Mouse (Mus musculus) liver, embryonic 14.5 days (tissue): ENCODE data around the gene Mnd1. TPM values are rescaled to one million over a fixed set of nuclear protein-coding genes. Genes with fewer than 3 reads are reported as not detected.

Experiments used
- ATAC-seq: fragments of 200-750 bp; cut with Nextera tagmentation; 2 replicates; pipeline ENCODE4 v1.8.0; 2017; ENCODE audit warnings: moderate number of reproducible peaks, mild to moderate bottlenecking, moderate library complexity; ENCODE audit not compliant: insufficient read depth
- DNase-seq, 3 experiments: peaks; one replicate each; pipeline ENCODE4 v3.0.0-alpha.2; 2012 to 2013; ENCODE audit warnings: low read depth in 3 of 3, low spot score in 3 of 3
- H3K27ac ChIP-seq: fragments of 300-500 bp; sonication (generic); 2 replicates; pipeline ENCODE4 v1.5.1; 2014; ENCODE audit warnings: moderate library complexity, mild to moderate bottlenecking, control low read depth, inconsistent platforms
- H3K27me3 ChIP-seq: fragments of 300-500 bp; sonication (generic); 2 replicates; pipeline ENCODE4 v1.6.1; 2014; ENCODE audit warnings: mild to moderate bottlenecking, low read length, moderate library complexity; ENCODE audit not compliant: control insufficient read depth, insufficient read depth
- H3K36me3 ChIP-seq: fragments of 300-500 bp; sonication (generic); replicated peaks from 2 replicates; pipeline ENCODE4 v1.6.1; 2014; ENCODE audit warnings: low read depth; ENCODE audit not compliant: control insufficient read depth, insufficient read depth
- H3K4me1 ChIP-seq, 2 experiments: fragments of 200-500 bp in 1 of 2; fragments of 300-500 bp in 1 of 2; sonication (generic) in 1 of 2; replicated peaks; 2 replicates each; pipeline ENCODE4 v1.6.1; 2012 to 2014; ENCODE audit warnings: antibody characterized with exemption in 1 of 2, inconsistent platforms in 1 of 2, low read length in 1 of 2; ENCODE audit not compliant: control insufficient read depth in 2 of 2, insufficient read depth in 2 of 2
- H3K4me2 ChIP-seq: fragments of 300-500 bp; sonication (generic); 2 replicates; pipeline ENCODE4 v1.6.1; 2014; ENCODE audit warnings: low read depth, mild to moderate bottlenecking, control low read depth, moderate library complexity
- H3K4me3 ChIP-seq, 2 experiments: fragments of 200-500 bp in 1 of 2; fragments of 300-500 bp in 1 of 2; sonication (generic) in 1 of 2; 2 replicates each; pipeline ENCODE4 v1.5.1; 2012 to 2014; ENCODE audit warnings: low read depth in 2 of 2, low read length in 2 of 2, mild to moderate bottlenecking in 2 of 2, control low read depth in 1 of 2, inconsistent platforms in 1 of 2, moderate library complexity in 1 of 2; ENCODE audit not compliant: insufficient read depth in 1 of 2
- H3K9ac ChIP-seq: fragments of 300-500 bp; sonication (generic); replicated peaks from 2 replicates; pipeline ENCODE4 v1.6.1; 2014; ENCODE audit warnings: mild to moderate bottlenecking, control low read depth, moderate library complexity
- H3K9me3 ChIP-seq: fragments of 300-500 bp; sonication (generic); 2 replicates; pipeline ENCODE4 v1.6.1; 2016; ENCODE audit warnings: low read length, mixed read lengths; ENCODE audit not compliant: control insufficient read depth
- CTCF ChIP-seq: IDR thresholded peaks from 2 replicates; pipeline ENCODE4 v1.5.1; 2016; ENCODE audit warnings: antibody characterized with exemption, low read depth, control low read depth
- EP300 ChIP-seq: IDR thresholded peaks from 2 replicates; pipeline ENCODE4 v1.6.1; 2016; ENCODE audit warnings: antibody characterized with exemption, low read depth
- WGBS: fragments of 180-500 bp; shearing (Covaris S2); extraction: QIAGEN DNeasy Blood & Tissue Kit; methylation state at CpG from one replicate; pipeline ENCODE4 v1.1.7; 2014; ENCODE audit not compliant: insufficient replicate concordance; 5-methylcytosine and 5-hydroxymethylcytosine counted together
- polyA plus RNA-seq, 2 experiments: library from polyadenylated mRNA; depleted of rRNA in 1 of 2; stranded (reverse) in 1 of 2; unstranded in 1 of 2; fragments of >200 nt; fragmentation: Nextera tagmentation in 1 of 2; extraction: Ambion mirVana in 1 of 2; gene quantifications; 2 replicates each; pipeline versions ENCODE4 v1.2.1 to v1.2.3; 2012 to 2014

Mnd1 gene
- polyA plus RNA-seq, 2 experiments: 6.2 TPM

GRCm38 (mm10) chr3:84157559-84158350, 2.2 kb upstream of the Mnd1 start:
- no peak overlapping the region for H3K4me2 ChIP-seq
- no peaks in the 10 kb centered on the region for H3K36me3 ChIP-seq
- no peak overlapping the region for H3K27ac ChIP-seq
- no peak overlapping the region for H3K4me3 ChIP-seq
- no peak for TF ChIP-seq EP300
- no peak for TF ChIP-seq CTCF
- no peak overlapping the region for H3K9ac ChIP-seq
- 69% methylated on average over 4 of the region's 4 CpGs for WGBS
- H3K9me3 ChIP-seq: no peaks in the 10 kb centered on the region
- peaks cover 6 to 9% of the 10 kb centered on the region in 2 experiments for H3K4me1 ChIP-seq
- no peak for ATAC-seq
- no peak for DNase-seq
- H3K27me3 ChIP-seq: no peaks in the 10 kb centered on the region

GRCm38 (mm10) chr3:84157011-84157410, 1.4 kb upstream of the Mnd1 start:
- Histone ChIP-seq H3K4me3 (no peak overlapping the region), H3K36me3 (no peaks in the 10 kb centered on the region), H3K9ac (no peak overlapping the region), H3K9me3 (no peaks in the 10 kb centered on the region), H3K27me3 (no peaks in the 10 kb centered on the region), H3K27ac (no peak overlapping the region), H3K4me2 (no peak overlapping the region), H3K4me1 (peaks cover 6 to 9% of the 10 kb centered on the region in 2 experiments)
- ATAC-seq (no peak), DNase-seq (no peak)
- TF ChIP-seq EP300 (no peak), CTCF (no peak)
- WGBS: 69% methylated on average over 4 of the region's 4 CpGs

GRCm38 (mm10) chr3:84156105-84156504, 519 bp upstream of the Mnd1 start:
- no peak for ATAC-seq
- H3K9ac ChIP-seq: no peak overlapping the region
- 59% methylated on average over 6 of the region's 6 CpGs for WGBS
- H3K4me3 ChIP-seq: no peak overlapping the region; a peak in 1 of 4 replicates
- peaks cover 6 to 9% of the 10 kb centered on the region in 2 experiments for H3K4me1 ChIP-seq
- H3K27ac ChIP-seq: no peak overlapping the region
- no peaks in the 10 kb centered on the region for H3K9me3 ChIP-seq
- H3K27me3 ChIP-seq: no peaks in the 10 kb centered on the region
- no peak for DNase-seq
- peak overlapping the region; percentile 98 for H3K4me2 ChIP-seq
- no peak for TF ChIP-seq CTCF
- TF ChIP-seq EP300: no peak
- no peaks in the 10 kb centered on the region for H3K36me3 ChIP-seq

GRCm38 (mm10) chr3:84155146-84155545, 440 bp downstream of the Mnd1 start:
- Histone ChIP-seq H3K36me3 (no peaks in the 10 kb centered on the region), H3K9ac (peak overlapping the region; percentile 84), H3K27me3 (no peaks in the 10 kb centered on the region), H3K4me3 (peak overlapping the region; percentile 55 to 75), H3K27ac (peak overlapping the region; percentile 79), H3K9me3 (no peaks in the 10 kb centered on the region), H3K4me2 (peak overlapping the region; percentile 98), H3K4me1 (peaks cover 6 to 9% of the 10 kb centered on the region in 2 experiments)
- TF ChIP-seq EP300 (no peak), CTCF (no peak)
- DNase-seq (peak; percentile 54 to 60 (median 56)), ATAC-seq (peak; percentile 78)
- under 1% methylated on average over 27 of the region's 27 CpGs for WGBS

- peak overlapping the region; percentile 84 for H3K9ac ChIP-seq
- peaks cover 6 to 9% of the 10 kb centered on the region in 2 experiments for H3K4me1 ChIP-seq
- DNase-seq (no peak), ATAC-seq (no peak)
- under 1% methylated on average over 12 of the region's 12 CpGs for whole genome bisulfite sequencing
- H3K9me3 ChIP-seq: no peaks in the 10 kb centered on the region
- peak overlapping the region; percentile 98 for H3K4me2 ChIP-seq
- H3K27ac ChIP-seq: peak overlapping the region; percentile 41
- H3K4me3 ChIP-seq: peak overlapping the region; percentile 30 to 75; a peak in 3 of 4 replicates
- H3K27me3 ChIP-seq: no peaks in the 10 kb centered on the region
- H3K36me3 ChIP-seq: no peaks in the 10 kb centered on the region
- TF ChIP-seq EP300 (no peak), CTCF (no peak)
Observed at GRCm38 (mm10) chr3:84154721-84155141, 855 bp downstream of the Mnd1 start.
